Mouse (Mus musculus): ENCODE results near the gene Scaf4. TPM values are rescaled to one million over a fixed set of nuclear protein-coding genes. Genes with fewer than 3 reads are reported as not detected.

Gene Scaf4
- polyA plus RNA-seq, 1 experiment from 2014 or later: 33.6 TPM

GRCm38 (mm10) chr16:90193719-90194118 lies 90.6 kb downstream of the Scaf4 start:
- no peak overlapping the region for H3K4me2 ChIP-seq
- no peak overlapping the region for H3K27ac ChIP-seq
- no peak for ATAC-seq (ENCODE audit: insufficient number of reproducible peaks, insufficient read depth, low FRiP score, low TSS enrichment, low read depth)

GRCm38 (mm10) chr16:90191289-90191688 lies 93.0 kb downstream of the Scaf4 start:
- no peak for ATAC-seq (ENCODE audit: insufficient number of reproducible peaks, insufficient read depth, low FRiP score, low TSS enrichment, low read depth)
- Histone ChIP-seq H3K4me1 (peaks cover 4% of the 10 kb centered on the region; the same call in 1 of the 2 replicates), H3K27me3 (no peaks in the 10 kb centered on the region; the same call in 1 of the 2 replicates), H3K9ac (no peak overlapping the region), H3K4me2 (no peak overlapping the region), H3K36me3 (no peaks in the 10 kb centered on the region), H3K4me3 (no peak overlapping the region), H3K27ac (no peak overlapping the region), H3K9me3 (no peaks in the 10 kb centered on the region)
- 69% methylated on average over 6 of the region's 6 CpGs for WGBS

More at GRCm38 (mm10) chr16:90193719-90194118, 90.6 kb downstream of the Scaf4 start:
- Histone ChIP-seq H3K4me1 (peaks cover 11% of the 10 kb centered on the region), H3K9me3 (no peaks in the 10 kb centered on the region), H3K4me3 (no peak overlapping the region), H3K36me3 (no peaks in the 10 kb centered on the region), H3K9ac (no peak overlapping the region), H3K27me3 (no peaks in the 10 kb centered on the region)

DNA sequence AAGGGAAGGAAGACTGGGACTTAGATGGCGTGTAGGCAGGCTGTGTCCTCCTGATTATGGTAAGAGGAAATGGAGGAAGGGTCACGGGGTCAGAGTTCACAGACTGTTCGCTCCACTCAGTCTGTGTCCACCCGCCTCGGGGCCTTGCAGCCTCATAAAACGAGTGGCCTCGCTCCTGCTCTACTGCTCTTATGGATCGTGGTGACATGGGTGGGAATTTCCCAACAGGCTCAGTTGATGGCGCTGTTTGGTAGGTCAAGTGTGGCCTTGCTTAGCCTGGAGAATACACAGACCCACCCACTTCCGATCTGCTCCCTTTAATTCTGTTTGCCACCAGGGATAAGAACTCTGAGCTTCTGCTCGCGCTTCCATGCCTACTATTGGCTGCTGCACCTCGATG lies 96.8 kb downstream of the Scaf4 start:
- WGBS: 23% methylated on average over 13 of the region's 13 CpGs
- H3K27ac ChIP-seq: no peak overlapping the region
- ATAC-seq (ENCODE audit: insufficient number of reproducible peaks, insufficient read depth, low FRiP score, low TSS enrichment, low read depth): no peak
- no peak overlapping the region for H3K4me2 ChIP-seq
- no peak overlapping the region for H3K9ac ChIP-seq
- peaks cover 4% of the 10 kb centered on the region; the same call in 1 of the 2 replicates for H3K4me1 ChIP-seq
- no peaks in the 10 kb centered on the region for H3K36me3 ChIP-seq
- no peaks in the 10 kb centered on the region; the same call in 1 of the 2 replicates for H3K27me3 ChIP-seq
- H3K4me3 ChIP-seq: no peak overlapping the region
- no peaks in the 10 kb centered on the region for H3K9me3 ChIP-seq

- peaks cover 4% of the 10 kb centered on the region; the same call in 1 of the 2 replicates for H3K4me1 ChIP-seq
- H3K9ac ChIP-seq: no peak overlapping the region
- H3K4me2 ChIP-seq: no peak overlapping the region
- no peaks in the 10 kb centered on the region; the same call in 1 of the 2 replicates for H3K27me3 ChIP-seq
- 43% methylated on average over 8 of the region's 8 CpGs for WGBS
- ATAC-seq (ENCODE audit: insufficient number of reproducible peaks, insufficient read depth, low FRiP score, low TSS enrichment, low read depth): no peak
- no peak overlapping the region for H3K27ac ChIP-seq
- H3K36me3 ChIP-seq: no peaks in the 10 kb centered on the region
- H3K9me3 ChIP-seq: no peaks in the 10 kb centered on the region
- no peak overlapping the region for H3K4me3 ChIP-seq
These were observed 98.2 kb downstream of the Scaf4 start for GRCm38 (mm10) chr16:90185928-90186588.

DNA sequence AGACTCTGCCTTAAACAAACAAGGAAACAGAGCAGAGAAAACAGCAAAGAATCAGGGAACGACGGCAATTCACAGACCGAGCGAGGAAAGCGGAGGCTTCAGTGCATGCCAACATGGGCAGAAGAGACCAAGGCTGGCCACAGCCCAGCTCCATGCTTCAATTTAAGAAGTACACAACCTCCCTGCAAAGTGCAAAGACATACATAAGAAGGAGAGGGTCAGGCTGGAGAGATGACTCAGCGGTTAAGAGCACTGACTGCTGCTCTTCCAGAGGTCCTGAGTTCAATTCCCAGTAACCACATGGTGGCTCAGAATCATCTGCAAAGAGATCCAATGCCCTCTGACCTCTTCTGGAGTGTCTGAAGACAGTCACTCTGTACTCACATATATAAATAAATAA lies 100.2 kb downstream of the Scaf4 start:
- WGBS: 86% methylated on average over 6 of the region's 6 CpGs
- H3K27me3 ChIP-seq: no peaks in the 10 kb centered on the region; the same call in 1 of the 2 replicates
- ATAC-seq (ENCODE audit: insufficient number of reproducible peaks, insufficient read depth, low FRiP score, low TSS enrichment, low read depth): no peak
- H3K27ac ChIP-seq: no peak overlapping the region
- H3K4me1 ChIP-seq: peaks cover 4% of the 10 kb centered on the region; the same call in 1 of the 2 replicates
- H3K36me3 ChIP-seq: no peaks in the 10 kb centered on the region
- H3K4me2 ChIP-seq: no peak overlapping the region
- no peak overlapping the region for H3K9ac ChIP-seq
- H3K4me3 ChIP-seq: no peak overlapping the region
- no peaks in the 10 kb centered on the region for H3K9me3 ChIP-seq

GRCm38 (mm10) chr16:90181673-90182072 lies 102.6 kb downstream of the Scaf4 start:
- Histone ChIP-seq H3K9me3 (no peaks in the 10 kb centered on the region), H3K4me3 (no peak overlapping the region), H3K4me1 (no peaks in the 10 kb centered on the region), H3K27me3 (no peaks in the 10 kb centered on the region; the same call in 1 of the 2 replicates), H3K27ac (no peak overlapping the region), H3K9ac (no peak overlapping the region), H3K36me3 (no peaks in the 10 kb centered on the region), H3K4me2 (no peak overlapping the region)
- ATAC-seq (ENCODE audit: insufficient number of reproducible peaks, insufficient read depth, low FRiP score, low TSS enrichment, low read depth): no peak
- WGBS: 82% methylated on average over 8 of the region's 8 CpGs

DNA sequence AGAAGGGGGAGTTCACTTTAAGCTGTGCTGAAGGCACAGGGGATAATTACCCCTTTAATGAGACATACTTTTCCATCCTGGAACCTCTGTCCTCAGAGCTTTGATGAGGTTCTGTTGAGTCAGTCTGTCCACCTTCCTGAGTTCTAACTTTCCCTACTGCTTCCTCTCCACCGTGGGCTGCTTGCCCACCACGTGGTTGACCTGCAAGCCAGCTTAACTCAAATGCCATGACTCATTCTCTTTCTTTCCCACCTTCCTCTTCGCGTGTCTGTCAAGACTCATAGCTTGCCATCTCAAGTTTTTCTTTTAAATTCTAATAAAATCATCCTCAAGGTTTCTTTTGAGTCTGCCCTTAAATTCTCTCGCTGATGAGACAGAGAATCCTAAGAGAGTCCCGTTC lies 103.3 kb downstream of the Scaf4 start:
- ATAC-seq (ENCODE audit: insufficient number of reproducible peaks, insufficient read depth, low FRiP score, low TSS enrichment, low read depth): no peak
- H3K4me3 ChIP-seq: no peak overlapping the region
- H3K4me2 ChIP-seq: no peak overlapping the region
- no peaks in the 10 kb centered on the region for H3K36me3 ChIP-seq
- 83% methylated on average over 6 of the region's 6 CpGs for WGBS
- H3K27ac ChIP-seq: no peak overlapping the region
- no peak overlapping the region for H3K9ac ChIP-seq
- no peaks in the 10 kb centered on the region for H3K9me3 ChIP-seq
- no peaks in the 10 kb centered on the region for H3K27me3 ChIP-seq
- H3K4me1 ChIP-seq: no peaks in the 10 kb centered on the region

DNA sequence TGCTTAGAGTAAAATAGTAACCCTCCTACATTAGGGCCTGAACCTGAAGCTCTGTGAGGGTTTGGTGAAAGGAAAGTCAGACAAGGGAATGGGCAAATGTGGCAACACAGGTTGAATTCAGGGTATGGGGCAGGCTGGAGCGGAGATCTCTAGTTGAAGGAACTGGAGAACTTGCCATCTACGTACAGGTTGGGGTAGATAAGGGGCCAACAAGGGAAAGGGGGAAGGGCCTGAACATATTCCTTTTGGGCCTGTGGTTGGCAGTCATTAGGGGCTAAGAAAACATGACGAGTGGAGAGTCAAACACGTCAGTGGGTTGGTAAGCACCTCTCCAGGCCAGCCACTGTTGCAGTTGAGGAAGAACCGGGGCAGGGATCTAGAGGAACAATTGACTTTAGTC lies 104.4 kb downstream of the Scaf4 start:
- WGBS: 88% methylated on average over 5 of the region's 5 CpGs
- ATAC-seq (ENCODE audit: insufficient number of reproducible peaks, insufficient read depth, low FRiP score, low TSS enrichment, low read depth): no peak
- Histone ChIP-seq H3K27me3 (no peaks in the 10 kb centered on the region), H3K27ac (no peak overlapping the region), H3K4me1 (no peaks in the 10 kb centered on the region), H3K4me3 (no peak overlapping the region), H3K36me3 (no peaks in the 10 kb centered on the region), H3K4me2 (no peak overlapping the region), H3K9ac (no peak overlapping the region), H3K9me3 (no peaks in the 10 kb centered on the region)

- Histone ChIP-seq H3K4me1 (no peaks in the 10 kb centered on the region), H3K9me3 (no peaks in the 10 kb centered on the region), H3K27me3 (no peaks in the 10 kb centered on the region), H3K4me3 (no peak overlapping the region), H3K9ac (no peak overlapping the region), H3K4me2 (no peak overlapping the region), H3K36me3 (no peaks in the 10 kb centered on the region), H3K27ac (no peak overlapping the region)
- WGBS: 92% methylated on average over 3 of the region's 3 CpGs
- ATAC-seq (ENCODE audit: insufficient number of reproducible peaks, insufficient read depth, low FRiP score, low TSS enrichment, low read depth): no peak
These were observed 105.9 kb downstream of the Scaf4 start for GRCm38 (mm10) chr16:90178404-90178803.

- WGBS: 74% methylated on average over 8 of the region's 8 CpGs
- H3K27me3 ChIP-seq: no peaks in the 10 kb centered on the region
- no peak overlapping the region for H3K27ac ChIP-seq
- H3K9me3 ChIP-seq: no peaks in the 10 kb centered on the region
- no peaks in the 10 kb centered on the region for H3K4me1 ChIP-seq
- ATAC-seq (ENCODE audit: insufficient number of reproducible peaks, insufficient read depth, low FRiP score, low TSS enrichment, low read depth): no peak
- no peak overlapping the region for H3K4me3 ChIP-seq
- H3K9ac ChIP-seq: no peak overlapping the region
- H3K4me2 ChIP-seq: no peak overlapping the region
- no peaks in the 10 kb centered on the region for H3K36me3 ChIP-seq
These were observed 106.9 kb downstream of the Scaf4 start for GRCm38 (mm10) chr16:90177425-90177824.

DNA sequence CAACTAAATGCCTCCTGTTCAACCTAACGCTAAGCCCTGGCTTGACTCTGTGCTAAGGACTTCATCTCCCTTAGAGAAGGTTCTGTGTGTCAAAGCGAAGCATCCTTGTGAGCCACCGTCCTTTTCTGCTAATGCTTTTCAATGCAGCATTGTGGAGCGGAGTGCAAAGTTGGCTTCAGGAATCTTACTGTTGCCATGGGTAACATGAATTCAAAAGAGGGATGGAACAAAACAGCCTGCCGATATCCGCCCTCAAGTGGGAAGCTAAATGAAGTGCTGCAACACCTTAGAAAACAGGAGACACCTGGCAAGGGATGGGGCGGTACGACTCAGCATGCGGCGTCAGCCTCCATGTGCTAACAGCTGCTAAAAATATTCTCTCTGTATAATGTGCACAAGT lies 107.8 kb downstream of the Scaf4 start:
- whole genome bisulfite sequencing: 63% methylated on average over 10 of the region's 10 CpGs
- Histone ChIP-seq H3K4me2 (no peak overlapping the region), H3K4me3 (no peak overlapping the region), H3K36me3 (no peaks in the 10 kb centered on the region), H3K9ac (no peak overlapping the region), H3K27me3 (no peaks in the 10 kb centered on the region), H3K27ac (no peak overlapping the region), H3K9me3 (no peaks in the 10 kb centered on the region), H3K4me1 (no peaks in the 10 kb centered on the region)
- no peak for ATAC-seq (ENCODE audit: insufficient number of reproducible peaks, insufficient read depth, low FRiP score, low TSS enrichment, low read depth)

Data from embryonic facial prominence, embryonic 13.5 days (tissue).